Mouse (Mus musculus) mouse trophoblast stem cell (cell line): Measurements from ENCODE around the gene Ugt1a6b.

Source experiments
- in situ Hi-C, 2 experiments: fragments of 300-500 bp; cut with MseI, MboI; formaldehyde crosslinking; loops; 2 replicates in 1 of 2; 3 replicates in 1 of 2; pipeline ENCODE4 v1.15.1; 2025

The Ugt1a6b gene

GRCm38 (mm10) chr1:88192136-88192535 is 89.1 kb downstream of the Ugt1a6b start:
- in situ Hi-C loops: loop anchor here (25.0 kb wide), 2 partner anchors 220 to 655 kb away; partner anchors contain the start of gene Spp2 (in 1 of the 2)

GRCm38 (mm10) chr1:88195687-88196086 is 92.6 kb downstream of the Ugt1a6b start:
- in situ Hi-C loops: loop anchor here (25.0 kb wide), 2 partner anchors 217 to 658 kb away; partner anchors contain the start of gene Spp2 (in 1 of the 2)

DNA sequence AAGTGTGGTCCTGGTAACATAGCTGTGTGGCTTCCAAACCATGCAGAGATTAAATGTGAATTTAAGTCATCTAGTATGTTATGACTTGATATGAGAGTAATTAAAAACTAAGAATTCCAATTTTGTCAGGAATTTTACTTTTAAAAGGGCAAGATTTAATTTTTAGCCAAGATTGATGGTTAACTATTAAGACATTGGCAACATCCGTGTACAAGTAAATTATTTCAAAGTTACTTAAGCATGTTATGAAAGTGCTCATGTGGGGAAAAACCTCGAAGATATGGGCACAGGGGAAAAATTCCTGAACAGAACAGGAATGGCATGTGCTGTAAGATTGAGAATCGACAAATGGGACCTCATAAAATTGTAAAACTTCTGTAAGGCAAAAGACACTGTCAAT is 94.4 kb downstream of the Ugt1a6b start:
- in situ Hi-C loops: loop anchor here (25.0 kb wide), 2 partner anchors 215 to 660 kb away; partner anchors contain the start of gene Spp2 (in 1 of the 2)

DNA sequence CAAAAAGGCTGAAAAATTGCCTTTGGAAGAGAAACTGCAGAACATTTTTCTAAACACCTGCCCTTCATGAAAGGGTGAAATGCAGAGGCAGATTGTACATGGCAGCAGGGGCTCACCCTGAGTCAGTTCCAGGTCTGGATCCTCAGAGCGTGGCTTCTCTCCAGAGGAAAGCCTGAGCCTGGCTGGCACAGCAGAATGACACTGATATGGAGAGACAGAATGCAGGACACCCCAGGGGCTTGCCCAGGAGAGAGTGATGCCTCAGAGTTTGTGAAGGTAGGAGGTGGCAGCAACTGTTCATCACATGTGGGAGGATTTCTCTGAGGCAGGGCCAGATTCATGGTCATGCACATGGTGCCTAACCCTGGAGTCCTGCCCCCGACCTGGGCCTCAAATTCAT is 96.9 kb downstream of the Ugt1a6b start:
- in situ Hi-C loops: loop anchor here (25.0 kb wide), 2 partner anchors 212 to 663 kb away; partner anchors contain the start of gene Spp2 (in 1 of the 2)

GRCm38 (mm10) chr1:88200456-88200855 is 97.4 kb downstream of the Ugt1a6b start, which contains the start of gene Ugt1a2:
Gene Ugt1a2, plus strand, starts transcription at chr1:88200601.
- in situ Hi-C loops: no loop called here

- in situ Hi-C loops: no loop called here
These were observed 102.4 kb downstream of the Ugt1a6b start, which contains the start of gene Dnajb3 for GRCm38 (mm10) chr1:88205294-88205922. Gene Dnajb3, minus strand, starts transcription at chr1:88205782.

DNA sequence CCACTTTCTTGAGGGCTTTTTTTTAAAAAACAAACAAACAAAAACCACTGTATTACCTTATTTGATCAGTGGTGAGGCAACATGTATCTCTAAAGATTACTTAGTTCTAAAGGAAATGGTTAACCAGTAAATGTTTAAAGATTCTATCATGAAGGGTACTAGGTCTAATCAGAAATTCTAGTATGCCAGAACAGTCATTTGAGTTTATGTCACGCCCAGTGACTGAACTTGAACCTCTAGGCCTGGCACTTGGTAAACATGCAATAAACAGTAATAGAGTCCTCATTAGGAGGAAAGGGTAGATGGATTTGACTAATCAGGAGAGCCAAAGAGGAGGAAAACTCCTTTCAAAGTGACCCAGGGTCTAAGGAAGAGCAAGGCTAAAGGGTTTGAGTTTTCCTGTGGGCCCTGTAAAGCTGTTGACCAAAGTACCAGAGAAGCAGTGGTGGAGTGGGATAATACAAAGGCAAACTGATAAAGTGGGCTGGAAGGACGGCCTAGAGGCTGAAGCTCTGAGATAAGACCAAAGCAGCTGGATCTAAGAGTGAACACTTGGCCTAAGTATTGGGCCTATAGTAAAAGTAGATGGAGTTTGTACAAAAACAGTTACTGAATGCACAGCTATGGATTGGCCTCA is 103.9 kb downstream of the Ugt1a6b start:
- in situ Hi-C loops: no loop called here

DNA sequence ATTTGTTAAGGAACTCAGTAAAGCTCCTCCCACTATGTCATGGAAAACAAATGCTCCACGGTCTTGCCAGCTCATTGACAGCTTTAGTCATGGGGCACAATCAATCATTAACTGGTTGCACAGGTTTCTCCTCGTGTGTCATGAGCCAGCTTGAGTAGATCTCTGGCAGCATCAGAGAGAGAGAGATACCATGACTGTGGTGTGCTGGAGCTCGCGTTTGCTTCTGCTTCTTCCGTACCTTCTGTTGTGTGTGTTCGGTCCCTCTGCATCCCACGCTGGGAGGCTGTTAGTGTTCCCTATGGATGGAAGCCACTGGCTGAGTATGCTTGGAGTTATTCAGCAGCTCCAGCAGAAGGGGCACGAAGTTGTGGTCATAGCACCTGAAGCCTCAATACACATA is 108.8 kb downstream of the Ugt1a6b start, which contains the start of gene Ugt1a1:
Gene Ugt1a1, plus strand, starts transcription at position 148 of the 400 bp plus-strand sequence.
- in situ Hi-C loops: no loop called here

DNA sequence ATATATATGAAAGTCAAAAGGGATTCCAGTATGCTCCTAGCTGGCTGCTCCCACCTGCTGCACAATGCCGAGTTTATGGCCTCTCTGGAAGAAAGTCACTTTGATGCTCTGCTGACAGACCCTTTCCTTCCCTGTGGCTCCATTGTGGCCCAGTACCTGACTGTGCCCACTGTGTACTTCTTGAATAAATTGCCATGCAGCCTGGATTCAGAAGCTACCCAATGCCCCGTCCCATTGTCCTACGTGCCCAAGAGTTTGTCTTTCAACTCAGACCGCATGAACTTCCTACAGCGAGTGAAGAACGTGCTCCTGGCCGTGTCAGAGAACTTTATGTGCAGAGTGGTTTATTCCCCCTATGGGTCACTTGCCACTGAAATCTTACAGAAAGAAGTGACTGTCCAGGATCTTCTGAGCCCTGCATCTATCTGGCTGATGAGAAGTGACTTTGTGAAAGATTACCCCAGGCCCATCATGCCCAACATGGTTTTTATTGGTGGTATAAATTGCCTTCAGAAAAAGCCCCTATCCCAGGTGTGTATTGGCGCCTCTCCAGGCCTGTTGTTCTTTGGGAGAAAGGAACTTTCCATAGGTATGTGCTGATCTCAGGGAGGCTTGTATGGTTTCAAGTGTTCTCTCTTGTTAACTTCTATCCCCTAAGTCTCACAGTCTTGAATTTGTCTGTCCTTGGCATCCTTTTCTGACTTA is 109.4 kb downstream of the Ugt1a6b start:
- in situ Hi-C loops: no loop called here

DNA sequence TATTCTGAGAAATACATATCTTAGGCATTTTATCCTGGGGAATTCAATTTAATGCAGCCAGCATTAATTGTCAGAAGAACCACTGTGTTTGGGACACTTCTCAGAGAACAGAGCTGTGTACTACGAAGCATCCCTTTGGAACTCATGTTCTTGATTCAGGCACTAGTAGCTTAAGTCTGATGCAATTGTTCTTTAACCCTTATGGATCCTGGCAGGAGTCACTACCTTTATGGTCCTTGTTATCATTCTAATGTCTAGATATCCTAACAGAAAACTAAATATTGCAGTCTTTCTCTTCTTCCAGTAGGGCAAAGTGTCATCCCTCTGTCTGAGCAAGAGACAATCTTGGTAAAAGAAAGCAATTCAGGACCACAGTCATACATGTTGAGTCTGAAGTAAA is 110.0 kb downstream of the Ugt1a6b start:
- in situ Hi-C loops: no loop called here

GRCm38 (mm10) chr1:88213766-88214461 is 110.9 kb downstream of the Ugt1a6b start:
- in situ Hi-C loops: no loop called here

- in situ Hi-C loops: no loop called here
These were observed 111.5 kb downstream of the Ugt1a6b start for GRCm38 (mm10) chr1:88214462-88214952.

DNA sequence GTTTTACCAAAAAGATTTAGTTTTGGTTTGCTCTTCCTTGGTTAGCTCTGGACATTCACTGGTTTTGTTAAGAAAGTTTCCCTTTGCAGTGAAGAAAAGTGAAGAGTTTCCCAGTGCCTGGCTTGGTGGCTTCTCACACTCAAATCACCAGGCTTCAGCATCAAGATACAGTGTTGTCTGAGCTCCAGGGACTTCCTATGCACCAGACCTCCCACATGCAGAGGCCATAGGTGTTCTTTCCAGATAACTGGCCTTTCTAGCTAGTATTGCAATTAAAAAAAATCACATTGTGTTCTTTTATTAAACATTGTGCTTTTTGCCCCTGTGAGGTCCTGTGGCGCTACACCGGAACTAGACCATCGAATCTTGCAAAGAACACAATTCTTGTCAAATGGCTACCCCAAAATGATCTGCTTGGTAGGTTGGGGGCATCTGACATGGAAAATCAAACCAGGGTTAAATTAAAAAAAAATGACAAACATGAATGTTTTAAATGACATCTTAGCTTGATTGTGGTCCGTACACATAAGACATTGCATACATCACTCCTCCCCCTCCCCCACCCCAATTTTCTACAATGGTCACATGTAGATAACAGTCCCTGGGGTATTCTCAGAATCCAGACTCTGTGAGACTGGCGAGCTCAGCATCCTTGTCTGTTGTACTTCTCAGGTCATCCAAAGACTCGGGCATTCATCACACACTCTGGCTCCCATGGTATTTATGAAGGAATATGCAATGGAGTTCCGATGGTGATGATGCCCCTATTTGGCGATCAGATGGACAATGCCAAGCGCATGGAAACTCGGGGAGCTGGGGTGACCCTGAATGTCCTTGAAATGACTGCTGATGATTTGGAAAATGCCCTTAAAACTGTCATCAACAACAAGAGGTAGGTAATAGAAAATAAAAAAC is 112.7 kb downstream of the Ugt1a6b start:
- in situ Hi-C loops: no loop called here

DNA sequence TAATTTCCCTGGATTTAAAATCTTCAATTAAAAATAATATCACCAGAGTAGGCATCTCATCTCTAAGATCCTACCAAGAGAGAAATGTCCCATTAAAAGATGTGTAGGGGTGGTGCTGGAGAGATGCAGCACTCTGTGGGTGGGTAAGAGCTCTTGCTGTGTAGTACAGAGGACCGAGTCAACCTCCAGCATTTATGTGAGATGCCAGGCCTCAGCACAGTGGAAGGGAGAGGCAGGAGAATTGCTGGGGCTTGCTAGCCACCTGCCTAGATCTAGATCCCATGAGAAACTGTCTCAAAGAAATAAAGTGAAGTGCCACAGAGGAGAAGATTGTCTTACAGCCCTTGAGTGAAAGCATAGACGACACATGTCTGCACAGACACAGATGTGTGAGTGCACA is 113.5 kb downstream of the Ugt1a6b start:
- in situ Hi-C loops: no loop called here

DNA sequence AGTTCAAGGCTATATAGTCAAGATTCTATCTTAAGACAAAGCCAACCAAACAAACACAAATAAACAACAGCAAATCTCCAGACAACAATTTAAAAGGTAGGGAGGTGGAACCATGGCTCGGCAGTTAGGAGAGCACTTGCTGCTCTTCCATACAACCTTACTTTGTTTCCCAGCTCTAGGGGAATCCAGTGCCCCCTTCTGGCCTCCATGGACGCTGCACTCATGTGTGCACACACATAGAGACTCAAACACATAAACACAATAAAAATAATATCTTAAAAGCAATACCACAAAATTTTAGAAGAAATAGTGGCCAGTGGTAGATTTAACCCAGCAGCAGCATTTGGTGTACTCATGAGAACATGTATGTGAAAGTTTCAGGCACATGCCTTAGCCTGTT is 114.1 kb downstream of the Ugt1a6b start:
- in situ Hi-C loops: no loop called here

- in situ Hi-C loops: no loop called here
These were observed 114.5 kb downstream of the Ugt1a6b start for GRCm38 (mm10) chr1:88217576-88217975.

DNA sequence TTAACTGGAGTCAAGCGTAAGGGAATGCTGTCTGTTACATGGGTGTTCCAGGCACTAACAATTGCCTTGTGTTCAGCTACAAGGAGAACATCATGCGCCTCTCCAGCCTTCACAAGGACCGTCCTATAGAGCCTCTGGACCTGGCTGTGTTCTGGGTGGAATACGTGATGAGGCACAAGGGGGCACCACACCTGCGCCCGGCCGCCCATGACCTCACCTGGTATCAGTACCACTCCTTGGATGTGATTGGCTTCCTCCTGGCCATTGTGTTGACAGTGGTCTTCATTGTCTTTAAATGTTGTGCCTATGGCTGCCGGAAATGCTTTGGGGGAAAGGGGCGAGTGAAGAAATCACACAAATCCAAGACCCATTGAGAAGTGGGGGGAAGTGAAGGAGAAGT is 115.0 kb downstream of the Ugt1a6b start:
- in situ Hi-C loops: no loop called here

DNA sequence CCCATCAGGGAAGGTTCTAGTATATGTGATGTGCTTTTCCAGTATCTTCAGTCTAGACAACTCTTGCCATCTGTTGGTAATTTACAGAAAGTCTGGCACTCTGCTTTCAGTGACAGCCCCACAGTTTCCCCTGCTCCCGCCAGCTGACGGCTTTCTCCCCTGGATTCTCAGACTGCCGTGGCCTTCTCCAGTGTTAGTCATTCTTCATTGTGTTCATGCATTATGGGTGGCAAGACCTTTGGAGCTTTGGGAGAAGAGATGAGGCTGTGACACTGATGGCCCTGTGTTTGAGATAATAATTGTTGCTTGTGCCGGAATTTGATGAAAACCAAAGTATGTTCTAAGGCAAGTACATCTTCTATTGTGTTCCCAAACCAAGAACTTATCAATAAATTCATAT is 115.5 kb downstream of the Ugt1a6b start:
- in situ Hi-C loops: no loop called here

- in situ Hi-C loops: no loop called here
These were observed 116.0 kb downstream of the Ugt1a6b start for GRCm38 (mm10) chr1:88219054-88219453.

DNA sequence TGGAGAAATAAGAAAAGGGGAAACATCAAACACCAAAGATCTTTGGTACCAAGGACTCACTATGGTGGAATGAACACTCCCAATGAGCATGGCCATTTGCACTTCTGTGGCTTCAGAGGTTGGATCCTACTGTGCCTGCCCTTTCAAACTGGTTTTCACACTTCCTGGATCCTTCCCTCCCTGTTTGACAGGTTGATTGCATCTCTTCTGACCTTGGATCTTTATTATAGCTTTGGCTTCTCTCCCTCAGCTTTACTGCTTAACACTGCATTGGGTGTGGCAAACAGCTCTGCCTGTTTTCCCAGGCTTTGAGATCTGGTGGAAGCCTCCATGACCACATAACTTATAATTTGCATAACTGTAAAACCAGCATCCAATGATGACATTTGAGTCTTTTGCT is 117.3 kb downstream of the Ugt1a6b start:
- in situ Hi-C loops: no loop called here
